Mouse (Mus musculus): ENCODE measurements around the gene Stx4a. TPM values are rescaled to one million over a fixed set of nuclear protein-coding genes. Genes with fewer than 3 reads are reported as not detected.
"Not testable (repeated sequence)": the region's sequence is repeated elsewhere in the genome, so short reads cannot be mapped to it uniquely, and the experiment has no call there.

The Stx4a gene
- total RNA-seq, 2 experiments from 2014 or later = 13.3 to 30.6 TPM

GRCm38 (mm10) chr7:127813821-127814220, 10.3 kb upstream of the Stx4a start:
- ATAC-seq (replicated peaks; ENCODE audit: low FRiP score, poor library complexity, severe bottlenecking) = no peak

- ATAC-seq (replicated peaks; ENCODE audit: low FRiP score, poor library complexity, severe bottlenecking) = no peak
These were observed 9.7 kb upstream of the Stx4a start for GRCm38 (mm10) chr7:127814241-127814921.

GRCm38 (mm10) chr7:127815116-127815665, 8.9 kb upstream of the Stx4a start:
- ATAC-seq (replicated peaks; ENCODE audit: low FRiP score, poor library complexity, severe bottlenecking) = no peak

GRCm38 (mm10) chr7:127815954-127816821, 7.9 kb upstream of the Stx4a start:
- ATAC-seq (replicated peaks; ENCODE audit: low FRiP score, poor library complexity, severe bottlenecking) = no peak

GRCm38 (mm10) chr7:127817053-127817452, 7.0 kb upstream of the Stx4a start:
- ATAC-seq (replicated peaks; ENCODE audit: low FRiP score, poor library complexity, severe bottlenecking) = no peak

GRCm38 (mm10) chr7:127817776-127818175, 6.3 kb upstream of the Stx4a start:
- ATAC-seq (replicated peaks; ENCODE audit: low FRiP score, poor library complexity, severe bottlenecking) = no peak

- ATAC-seq (replicated peaks; ENCODE audit: low FRiP score, poor library complexity, severe bottlenecking) = no peak
These were observed 3.1 kb upstream of the Stx4a start for GRCm38 (mm10) chr7:127820836-127821509.

- ATAC-seq (replicated peaks; ENCODE audit: low FRiP score, poor library complexity, severe bottlenecking) = no peak
These were observed 1.6 kb upstream of the Stx4a start for GRCm38 (mm10) chr7:127822494-127822893.

GRCm38 (mm10) chr7:127823236-127824171, 590 bp upstream of the Stx4a start:
- no peak for ATAC-seq (replicated peaks; ENCODE audit: low FRiP score, poor library complexity, severe bottlenecking)

GRCm38 (mm10) chr7:127835550-127835949, 11.5 kb downstream of the Stx4a start:
- no peak for ATAC-seq (replicated peaks; ENCODE audit: low FRiP score, poor library complexity, severe bottlenecking)

GRCm38 (mm10) chr7:127837473-127837872, 13.4 kb downstream of the Stx4a start:
- no peak for ATAC-seq (replicated peaks; ENCODE audit: low FRiP score, poor library complexity, severe bottlenecking)

- ATAC-seq (replicated peaks; ENCODE audit: low FRiP score, poor library complexity, severe bottlenecking) = not testable (repeated sequence)
These were observed 13.8 kb downstream of the Stx4a start for GRCm38 (mm10) chr7:127837878-127838277.

GRCm38 (mm10) chr7:127840031-127840430, 15.9 kb downstream of the Stx4a start:
- not testable (repeated sequence) for ATAC-seq (replicated peaks; ENCODE audit: low FRiP score, poor library complexity, severe bottlenecking)

- ATAC-seq (replicated peaks; ENCODE audit: low FRiP score, poor library complexity, severe bottlenecking) = peak; percentile 41
These were observed 16.8 kb downstream of the Stx4a start for GRCm38 (mm10) chr7:127840886-127841285.

- ATAC-seq (replicated peaks; ENCODE audit: low FRiP score, poor library complexity, severe bottlenecking) = peak; percentile 85
These were observed 17.4 kb downstream of the Stx4a start for GRCm38 (mm10) chr7:127841340-127842000.

GRCm38 (mm10) chr7:127842001-127842718, 18.1 kb downstream of the Stx4a start:
- peak; percentile 85 for ATAC-seq (replicated peaks; ENCODE audit: low FRiP score, poor library complexity, severe bottlenecking)

GRCm38 (mm10) chr7:127849973-127850875, 26.1 kb downstream of the Stx4a start:
- ATAC-seq (replicated peaks; ENCODE audit: low FRiP score, poor library complexity, severe bottlenecking) = no peak
